23 mouse cellular contexts compared by ENCODE assay signal in the genomic region with DNA sequence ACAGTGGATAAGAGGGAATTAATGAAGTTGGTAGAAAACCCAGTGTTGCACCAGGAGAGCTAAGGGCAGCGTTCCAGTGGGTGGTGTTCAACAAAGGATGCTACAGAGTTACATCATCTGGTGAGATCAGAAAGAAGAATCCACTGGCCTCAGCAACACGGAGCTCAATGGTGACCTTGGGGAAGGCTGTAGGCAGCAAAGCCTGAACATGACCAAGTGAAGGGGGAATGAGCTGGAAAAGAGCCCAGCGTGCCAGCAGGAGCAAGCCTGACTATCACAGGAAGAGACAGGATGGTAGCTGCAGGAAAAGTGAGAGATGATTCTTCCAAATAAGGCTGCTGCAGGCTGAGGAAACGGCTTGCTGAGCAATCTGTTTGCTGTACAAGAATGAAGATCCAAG. TPM values are rescaled to one million over a fixed set of nuclear protein-coding genes. Genes with fewer than 3 reads are reported as not detected.
DNase-seq lines count a peak whose midpoint lies in the region; TF ChIP-seq lines count a peak whose summit lies in the region.
"Had no signal": no experiment of that assay in that cellular context is flagged by ENCODE, and none has a peak within 500 bp of the region (broad histone marks: within the 10 kb centered on the region; RNA-seq: fewer than 3 reads in every experiment).

No protein-coding gene starts in this region.

- no peak overlapping the region for H3K27ac ChIP-seq in cerebellum, adult 2 months (ENCODE audit: insufficient read depth, low read length)
- H3K27ac ChIP-seq: forebrain, embryonic 15.5 days; hindbrain, embryonic 14.5 days; liver, embryonic 13.5 days; lung, embryonic 15.5 days; macrophage had no signal

- no peaks in the 10 kb centered on the region for H3K4me1 ChIP-seq in cerebellum, adult 2 months (ENCODE audit: control insufficient read depth, insufficient read depth, low read length)
- H3K4me1 ChIP-seq: forebrain, embryonic 15.5 days; liver, embryonic 13.5 days; lung, embryonic 15.5 days had no signal

- H3K27me3 ChIP-seq in cerebellum, adult 2 months (ENCODE audit: control insufficient read depth, insufficient read depth, low read length) = no peaks in the 10 kb centered on the region
- H3K27me3 ChIP-seq: CH12.LX; forebrain, embryonic 15.5 days; liver, embryonic 13.5 days; lung, embryonic 15.5 days had no signal

- intact Hi-C loops in gastrocnemius, postnatal 14 days (cut with DNase I; ENCODE audit: low total_unique reads) = no loop called here

- TF ChIP-seq CTCF in cerebellum, adult 2 months (IDR thresholded peaks at IDR 0.05; ENCODE audit: borderline replicate concordance, insufficient read depth, low read depth, low read length) = no peak

- peak; percentile 12 to 13 for DNase-seq in cerebellum, adult 2 months
- no peak for DNase-seq in cerebellum, adult 9-10 months
- peak; percentile 9 for DNase-seq in gastrocnemius, postnatal 14 days
- no peak for DNase-seq in gastrocnemius, postnatal 4 days (ENCODE audit: low spot score in 2 of 2)
- peak; percentile 65 for DNase-seq in Muller cell, postnatal 12 days (ENCODE audit: inconsistent ontology term)
- DNase-seq in adrenal gland, postnatal 36 days = peak; percentile 17 to 59
- no peak for DNase-seq in natural killer cell, adult 2 months (ENCODE audit: low spot score in 2 of 2)
- DNase-seq: kidney, postnatal 10 days; liver, embryonic 13.5 days; midbrain, embryonic 14.5 days; retina, postnatal 1 day; right cerebral cortex, postnatal 4 days; thymus, postnatal 36 days had no signal

- WGBS in cerebellum, adult 2 months = 22% methylated on average over 4 of the region's 4 CpGs

- TF ChIP-seq POLR2A in cerebellum, adult 2 months (IDR thresholded peaks at IDR 0.05; ENCODE audit: borderline replicate concordance, insufficient read depth, low read length) = no peak

- no peak overlapping the region for H3K4me3 ChIP-seq in cerebellum, adult 2 months (replicated peaks; ENCODE audit: insufficient read depth, low read depth, low read length)
- H3K4me3 ChIP-seq: erythroblast, embryonic 14.5 days; forebrain, embryonic 15.5 days; liver, embryonic 13.5 days; lung, embryonic 15.5 days had no signal

RNA-seq across cellular contexts. Expression of gene Cartpt, which starts 46.5 kb away (rescaled TPM):
- polyA plus RNA-seq in cerebellum, adult 2 months (2012; rRNA removed) = 5.3 and 6.0 TPM in 2 replicates
- total RNA-seq in gastrocnemius, postnatal 14 days (2021) = not detected
- not detected for total RNA-seq in gastrocnemius, postnatal 4 days (2021)
- total RNA-seq in adrenal gland, postnatal 36 days (2021) = 1 to 10 TPM; 6.0 to 6.2 TPM
- total RNA-seq: CH12.LX; common myeloid progenitor, adult 5-6 weeks; gastrocnemius, adult 8-10 months had no signal
- polyA plus RNA-seq: erythroblast, embryonic 14.5 days; heart, postnatal 0 days; limb, embryonic 11.5 days; liver, embryonic 13.5 days; macrophage had no signal

Comparison
In these comparisons a context has a peak if more than half of its experiments do, and no peak if none do; other contexts are left out.
1. DNase-seq: peak in cerebellum, adult 2 months (2 of 2), gastrocnemius, postnatal 14 days (single experiment), Muller cell, postnatal 12 days (single experiment) and adrenal gland, postnatal 36 days (2 of 2); none in cerebellum, adult 9-10 months (single experiment), gastrocnemius, postnatal 4 days (0 of 2) and natural killer cell, adult 2 months (0 of 2).
2. RNA of gene Cartpt, which starts 46.5 kb away (total RNA-seq): 6.0 to 6.2 TPM in adrenal gland, postnatal 36 days; not detected in gastrocnemius, postnatal 4 days and not detected in gastrocnemius, postnatal 14 days; every median in the first group is over 4 times any median in the second.